Mouse (Mus musculus) testis, adult 2 months (tissue): ENCODE data around the gene Ubtd1.

ENCODE experiments used
- CTCF ChIP-seq: fragments of 200-500 bp; IDR thresholded peaks from 2 replicates; pipeline ENCODE4 v1.5.1; 2012; ENCODE audit warnings: low read depth, mild to moderate bottlenecking, inconsistent platforms, low read length, moderate library complexity; ENCODE audit not compliant: control insufficient read depth, insufficient read depth, insufficient replicate concordance
- POLR2A ChIP-seq: fragments of 200-500 bp; IDR thresholded peaks from 2 replicates; pipeline ENCODE4 v1.6.1; 2012; ENCODE audit warnings: low read depth, mild to moderate bottlenecking, inconsistent platforms, low read length, moderate library complexity; ENCODE audit not compliant: control insufficient read depth

DNA sequence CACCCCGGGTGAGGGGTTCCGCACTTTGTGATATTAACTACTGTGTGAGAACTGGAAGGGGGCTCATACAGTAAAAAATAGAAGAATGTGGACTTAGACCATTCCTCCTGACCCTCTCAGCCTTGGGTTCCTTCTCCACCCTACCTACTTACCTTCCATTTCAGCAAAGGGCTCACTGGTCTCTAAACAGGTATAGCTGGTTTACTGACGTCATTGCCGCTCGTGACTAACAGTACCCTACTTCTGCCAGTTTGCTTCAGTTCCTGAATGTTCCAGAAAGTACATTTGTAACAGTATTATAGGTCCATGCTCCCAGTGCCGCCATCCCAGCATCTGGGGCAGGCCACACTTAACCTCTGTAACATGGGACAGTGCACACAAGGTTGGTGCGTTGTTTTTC lies 12.5 kb downstream of the Ubtd1 start:
- TF ChIP-seq CTCF (no peak), POLR2A (no peak)
